Mouse (Mus musculus): Measurements from ENCODE around the gene Olfr512.

Olfr512 gene

GRCm38 (mm10) chr7:108713020-108713419, at the start of gene Olfr512:
Olfr512 (plus strand) TSS chr7:108713320.
- in situ Hi-C loops (cut with MboI; ENCODE audit: low sequenced_read_pairs) = no loop called here

DNA sequence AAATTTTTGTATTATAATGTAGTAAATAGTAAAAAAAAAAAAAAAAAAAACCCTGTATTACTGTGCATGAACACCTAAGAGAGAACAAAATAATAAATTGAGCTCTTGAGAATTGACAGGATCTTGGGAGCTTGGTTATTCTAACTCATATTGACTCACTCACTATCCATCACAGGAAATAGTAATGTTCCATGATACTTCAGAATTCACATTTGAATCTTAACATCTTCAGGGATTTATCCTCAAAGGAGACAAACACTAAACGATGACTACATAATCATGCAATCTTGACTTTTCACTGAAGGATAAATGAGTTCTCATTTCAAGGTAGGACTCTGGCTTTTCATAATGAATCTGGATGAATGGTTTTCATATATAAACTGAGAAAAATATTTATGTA, 47.0 kb upstream of the Olfr512 start, which contains the start of gene Olfr510:
Gene Olfr510 (plus strand): TSS at position 301 of the 400 bp plus-strand sequence.
- in situ Hi-C loops (cut with MboI; ENCODE audit: low sequenced_read_pairs) = no loop called here

DNA sequence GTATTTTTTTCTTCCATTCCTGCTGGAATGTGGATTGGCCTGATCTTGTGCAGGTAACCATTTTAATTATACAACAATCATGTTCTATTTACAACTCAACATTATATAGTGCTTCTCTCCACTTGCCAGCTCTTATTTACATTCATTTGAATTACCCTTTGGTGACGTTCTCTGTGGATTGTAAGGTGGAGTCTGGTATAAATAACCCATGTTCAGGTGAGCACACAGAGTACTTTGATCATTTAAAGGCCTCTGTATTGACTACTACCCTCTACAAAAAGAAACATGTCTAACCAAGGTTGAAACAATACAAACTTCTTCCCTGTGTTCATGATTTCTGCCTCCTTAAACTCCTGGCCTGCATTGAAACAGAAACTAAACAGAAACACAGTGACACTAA, 42.1 kb upstream of the Olfr512 start:
- in situ Hi-C loops (cut with MboI; ENCODE audit: low sequenced_read_pairs) = no loop called here

GRCm38 (mm10) chr7:108678886-108679285, 34.2 kb upstream of the Olfr512 start:
- in situ Hi-C loops (cut with MboI; ENCODE audit: low sequenced_read_pairs) = no loop called here

DNA sequence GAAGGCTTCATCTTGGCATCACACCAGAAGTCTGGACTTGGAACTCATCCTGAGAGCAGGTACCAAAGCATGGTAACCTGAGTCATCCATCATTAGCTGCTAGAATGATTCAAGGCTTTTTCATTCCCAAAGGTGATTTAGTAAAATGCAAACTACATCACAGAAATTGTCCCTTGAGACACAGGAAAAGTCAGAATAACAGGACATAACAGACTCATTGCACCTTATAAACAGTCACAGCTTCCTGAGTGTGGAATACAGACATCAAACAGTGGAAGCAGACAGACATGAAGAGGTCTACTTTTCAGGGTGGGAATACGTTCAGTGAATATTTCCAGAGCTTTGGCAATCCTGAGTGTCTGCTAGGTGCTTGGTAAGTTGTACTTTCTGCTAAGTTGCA, 37.6 kb downstream of the Olfr512 start, which contains the start of gene Olfr513:
Gene Olfr513 (plus strand): TSS at position 301 of the 400 bp plus-strand sequence.
- in situ Hi-C loops (cut with MboI; ENCODE audit: low sequenced_read_pairs) = no loop called here

DNA sequence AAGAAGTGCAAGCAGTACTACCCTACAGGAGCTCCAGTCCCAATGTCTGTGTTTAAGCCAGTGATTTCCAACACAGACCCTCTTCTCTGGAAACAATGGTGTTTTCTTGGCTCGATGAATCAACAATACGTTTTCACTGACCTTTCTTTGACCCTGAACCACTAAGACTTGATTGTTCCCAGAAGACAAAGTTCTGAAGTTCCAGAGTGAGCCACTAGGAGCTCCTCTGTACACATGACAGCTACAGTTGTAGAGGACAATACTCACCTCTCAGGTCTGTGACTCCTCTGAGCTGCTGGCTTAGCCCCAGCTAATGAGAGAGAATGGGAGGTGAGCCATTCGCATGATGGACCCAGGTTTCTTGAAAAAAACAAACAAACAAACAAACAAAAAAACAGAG, 47.3 kb downstream of the Olfr512 start:
- in situ Hi-C loops (cut with MboI; ENCODE audit: low sequenced_read_pairs) = no loop called here

Data from CH12F3 (cell line).